Mouse (Mus musculus) mature B cell (primary cell): ENCODE results near the gene B4galnt2.

Source experiments
- in situ Hi-C: fragments of 300-500 bp; cut with MboI; formaldehyde crosslinking; loops from 2 replicates; pipeline ENCODE4 v1.14.3; 2019

The B4galnt2 gene

DNA sequence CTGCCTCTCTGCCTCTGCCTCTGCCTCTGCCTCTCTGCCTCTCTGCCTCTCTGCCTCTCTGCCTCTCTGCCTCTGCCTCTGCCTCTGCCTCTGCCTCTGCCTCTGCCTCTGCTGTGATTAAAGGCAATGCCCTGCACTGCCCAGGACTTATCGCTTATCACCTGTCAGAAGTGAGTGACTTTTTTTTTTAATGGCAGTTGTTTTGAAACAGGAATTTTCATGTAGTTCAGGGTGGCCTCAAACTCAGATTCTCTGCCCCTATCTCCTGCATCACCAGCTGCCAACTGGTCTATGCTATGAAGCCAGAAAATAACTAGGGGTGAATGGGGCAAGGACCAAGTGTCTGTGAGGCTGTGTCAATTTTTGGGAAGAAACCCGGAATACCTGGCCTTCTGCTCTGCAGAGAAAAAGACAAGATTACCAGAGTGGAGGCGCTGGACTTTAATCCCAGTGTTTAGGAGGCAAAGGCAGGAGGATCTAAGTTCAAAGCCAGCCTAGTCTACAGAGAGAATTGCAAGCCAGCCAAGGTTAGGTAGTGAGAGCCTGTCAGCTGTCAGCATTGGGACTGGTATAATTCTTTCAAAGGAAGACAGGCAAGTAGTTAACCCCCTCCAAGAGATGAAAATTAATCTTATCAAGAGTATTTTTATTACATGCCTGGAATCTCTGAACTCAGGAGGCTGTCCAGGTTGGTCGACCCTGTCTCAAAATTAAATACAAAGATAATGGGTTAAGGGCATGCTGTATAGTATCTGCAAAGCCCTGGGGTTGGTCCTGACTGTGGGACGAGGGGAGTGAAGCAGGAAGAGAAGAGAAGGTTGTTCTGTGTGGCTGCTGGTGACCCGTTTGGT, 88.1 kb downstream of the B4galnt2 start:
- in situ Hi-C loops, result no loop called here

DNA sequence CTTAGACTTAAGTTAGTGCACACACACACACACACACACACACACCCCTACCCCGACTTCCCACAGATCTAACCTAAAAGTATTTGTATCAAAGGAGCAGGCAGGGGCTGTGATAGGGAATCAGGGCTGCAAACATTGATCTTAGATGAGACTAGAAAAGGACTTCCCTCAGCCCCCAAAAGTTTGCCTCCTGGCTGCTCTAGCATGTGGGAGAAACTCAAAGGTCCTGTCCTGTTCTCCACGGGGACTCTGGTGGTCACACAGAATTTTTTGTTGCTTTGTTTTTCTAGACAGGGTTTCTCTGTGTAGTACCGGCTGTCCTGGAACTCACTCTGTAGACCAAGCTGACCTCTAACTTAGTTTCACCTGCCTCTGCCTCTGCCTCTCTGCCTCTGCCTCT, 89.1 kb downstream of the B4galnt2 start:
- in situ Hi-C loops, result no loop called here

GRCm38 (mm10) chr11:95824877-95825243, 89.8 kb downstream of the B4galnt2 start:
- in situ Hi-C loops, result loop anchor here (5.0 kb wide), 1 partner anchor 32 kb away; no protein-coding TSS in a partner anchor

DNA sequence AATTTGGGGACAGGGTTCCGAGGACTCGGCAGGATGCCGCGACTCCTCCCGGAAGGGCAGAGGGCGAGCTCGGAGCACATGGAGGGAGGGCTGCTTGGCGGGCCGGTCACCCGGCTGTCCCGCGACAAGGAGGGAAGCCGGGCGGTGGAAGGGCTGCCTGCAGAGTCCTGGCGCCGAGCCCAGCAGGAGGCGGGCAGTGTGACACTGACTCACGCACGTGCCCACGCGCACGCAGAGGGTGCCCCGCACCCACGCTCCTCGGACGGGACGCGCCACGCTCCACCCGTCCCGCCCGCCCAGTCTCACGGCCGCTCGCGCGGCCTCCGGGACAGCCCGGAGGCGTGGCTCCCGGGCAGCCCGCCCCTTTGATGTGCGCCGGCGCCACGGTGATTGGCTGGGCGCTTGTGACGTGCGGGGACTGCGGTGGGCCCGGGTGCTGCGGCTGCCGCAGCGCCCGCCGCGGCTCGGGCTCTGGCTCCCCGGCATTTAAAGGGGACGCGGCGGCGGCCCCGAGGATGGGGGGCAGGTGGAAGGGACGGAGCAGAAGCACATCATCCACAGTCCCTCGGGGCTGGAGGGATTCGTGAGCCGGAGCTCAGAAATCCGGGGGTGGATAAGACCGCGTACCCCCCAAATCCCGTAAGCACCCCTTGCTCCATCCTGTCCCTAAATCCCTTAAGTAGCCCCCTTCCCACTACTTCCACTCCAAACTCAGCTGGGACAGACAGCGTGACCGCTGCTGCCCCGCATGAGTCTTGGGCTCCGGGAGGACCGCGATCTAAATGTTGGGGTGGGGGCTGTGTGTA, 90.4 kb downstream of the B4galnt2 start, which contains the start of gene Phospho1:
Gene Phospho1 (plus strand): TSS at position 429 of the 806 bp plus-strand sequence.
- in situ Hi-C loops, result loop anchor here (5.0 kb wide), 1 partner anchor 33 kb away; no protein-coding TSS in a partner anchor

DNA sequence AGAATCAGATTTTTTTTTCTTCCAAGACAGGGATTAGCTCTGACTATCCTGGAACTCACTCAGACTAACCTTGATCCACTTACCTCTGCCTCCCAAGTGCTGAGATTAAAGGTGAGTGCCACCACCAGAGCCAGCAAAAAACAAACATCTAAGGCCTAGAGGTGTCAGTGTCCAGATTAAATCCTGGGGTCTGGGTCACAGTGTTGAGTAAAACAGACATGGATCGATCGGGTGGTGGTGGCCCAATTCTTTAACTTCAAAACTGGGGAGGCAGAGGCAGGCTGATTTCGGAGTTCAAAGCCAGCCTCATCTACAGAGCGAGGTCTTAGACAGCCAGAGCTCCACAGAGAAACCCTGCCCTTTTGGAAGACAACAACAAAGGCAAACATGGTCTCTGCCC, 92.3 kb downstream of the B4galnt2 start:
- in situ Hi-C loops, result loop anchor here (5.0 kb wide), 1 partner anchor 35 kb away; no protein-coding TSS in a partner anchor

DNA sequence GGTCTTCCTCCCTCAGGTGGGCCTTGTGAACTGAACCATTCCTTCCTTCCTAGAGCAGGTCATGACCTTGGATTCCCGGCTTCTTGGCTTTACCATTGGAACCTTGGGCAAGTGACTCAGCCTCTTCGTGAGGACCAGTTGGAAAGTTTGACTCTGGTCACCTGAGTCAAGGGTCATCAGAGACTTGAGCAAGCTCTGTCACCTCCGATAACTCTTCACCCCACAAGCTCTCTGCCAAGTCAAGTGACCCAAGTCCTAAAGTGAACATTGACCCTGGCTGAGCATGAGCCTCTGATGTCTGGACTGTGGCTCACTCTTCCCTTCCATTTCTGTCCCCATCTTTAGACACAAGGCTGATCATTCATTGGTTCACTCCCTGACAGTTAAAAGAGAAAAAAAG, 93.2 kb downstream of the B4galnt2 start:
- in situ Hi-C loops, result loop anchor here (5.0 kb wide), 1 partner anchor 36 kb away; no protein-coding TSS in a partner anchor

DNA sequence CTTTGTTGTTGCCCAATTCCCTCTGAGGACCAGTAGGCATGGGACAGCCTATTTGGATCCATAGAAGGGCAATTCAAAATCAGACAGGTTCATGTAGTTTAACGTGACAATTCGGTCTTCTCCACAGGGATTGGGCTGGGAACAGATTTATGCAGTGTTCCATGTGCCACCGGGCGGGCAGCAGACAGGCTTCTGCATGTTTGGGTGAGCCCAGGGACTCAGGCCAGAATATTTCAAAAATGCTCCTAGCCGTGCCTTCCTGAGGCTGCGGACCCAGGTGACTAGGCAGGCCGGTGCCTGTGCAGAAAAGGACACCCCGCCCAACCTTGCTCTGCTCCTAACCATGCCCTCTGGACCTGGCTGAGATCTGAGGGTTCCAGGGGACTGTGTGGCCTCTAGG, 95.6 kb downstream of the B4galnt2 start:
- in situ Hi-C loops, result no loop called here
